Mouse (Mus musculus) thymus, postnatal 10 days (tissue): ENCODE measurements at regions not wholly inside any gene's neighbourhood (a gene's known extent, or its start where the extent isn't known, plus 50 kb on each side); places are given as distances from the start of the nearest gene placed in this dataset.

Source experiments
- DNase-seq, 2 experiments: peaks; one replicate each; pipeline ENCODE4 v3.0.0; 2021; ENCODE audit warnings: low spot score in 2 of 2

DNA sequence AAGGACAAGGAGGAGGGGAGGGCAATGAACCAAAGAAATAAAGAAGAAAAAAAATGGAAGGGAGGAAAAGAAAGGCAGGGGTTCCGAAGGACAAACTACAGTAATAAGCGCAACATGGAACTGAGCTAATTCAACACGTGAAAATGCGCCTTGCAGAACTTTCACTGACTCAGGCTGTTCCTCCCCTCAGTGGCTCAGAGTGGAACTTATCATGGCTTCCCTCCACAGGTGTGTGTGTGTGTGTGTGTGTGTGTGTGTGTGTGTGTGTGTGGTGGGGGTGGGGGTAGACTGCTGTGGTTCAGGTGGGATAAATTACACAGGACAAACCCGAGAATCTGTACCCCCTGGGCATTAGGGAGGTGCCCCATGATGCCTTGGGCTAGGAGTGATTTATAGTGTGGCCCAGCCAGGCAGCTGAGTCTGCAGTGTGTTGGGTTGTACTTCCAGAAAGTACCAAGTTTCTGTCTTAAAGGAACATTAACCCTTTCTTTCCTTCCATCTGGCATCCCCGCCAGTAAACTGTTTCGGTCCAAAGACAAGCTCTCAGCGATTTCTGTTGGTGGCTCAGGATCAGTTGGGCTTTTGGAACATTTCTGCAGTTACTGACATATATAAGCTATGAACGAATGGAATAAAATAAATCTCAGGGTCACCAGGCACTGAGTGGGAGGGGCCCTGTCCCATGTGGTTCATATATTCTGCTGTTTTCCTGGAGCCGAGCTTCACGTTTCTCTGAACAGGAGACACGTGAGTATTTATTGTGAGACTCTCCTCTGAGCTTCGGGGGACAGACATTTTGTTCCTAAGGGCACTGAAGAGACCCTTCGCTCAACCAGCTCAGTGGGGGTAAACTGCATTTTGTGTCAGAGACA is 71.1 kb upstream of the Lnx1 start:
- no peak for DNase-seq

DNA sequence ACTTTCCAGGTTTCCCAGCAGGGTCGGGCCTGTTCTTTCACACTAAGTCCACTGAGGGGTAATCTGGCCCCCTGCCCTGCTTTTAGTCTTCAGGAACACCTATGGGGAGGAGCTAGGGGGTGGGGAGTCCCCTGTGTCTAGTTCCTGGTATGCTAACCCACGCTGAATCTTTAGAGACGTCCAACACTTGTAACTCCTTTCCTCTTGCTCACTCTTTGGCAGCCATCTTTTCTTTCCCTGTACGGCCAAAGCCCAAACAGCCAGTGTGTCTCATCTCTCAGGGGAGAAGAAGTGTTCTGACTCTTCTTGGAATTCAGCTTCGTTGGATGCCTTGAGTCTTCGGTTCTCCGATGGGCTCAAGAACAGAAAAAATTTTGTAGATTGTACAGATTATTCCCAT is 68.4 kb upstream of the Lnx1 start:
- DNase-seq: no peak

DNA sequence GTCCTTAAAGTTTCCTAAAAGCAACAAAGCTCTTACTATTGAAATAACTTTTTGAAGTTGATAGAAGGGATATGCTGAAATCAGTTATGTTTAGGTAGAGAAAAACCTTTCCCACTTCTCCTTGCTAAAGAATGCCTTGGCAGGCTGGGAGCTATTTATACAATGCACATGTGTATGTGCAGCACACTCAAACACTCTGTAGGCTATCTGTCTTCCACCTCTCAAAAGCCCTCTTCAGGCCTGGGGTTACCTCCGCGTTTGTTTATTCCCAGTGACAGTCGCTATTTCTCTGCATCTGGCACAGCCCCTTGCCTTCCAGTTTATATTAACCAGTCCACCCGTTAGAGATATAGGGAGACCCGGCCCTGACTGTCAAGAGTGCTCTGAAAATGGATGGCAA is 66.3 kb upstream of the Lnx1 start:
- DNase-seq: no peak

DNA sequence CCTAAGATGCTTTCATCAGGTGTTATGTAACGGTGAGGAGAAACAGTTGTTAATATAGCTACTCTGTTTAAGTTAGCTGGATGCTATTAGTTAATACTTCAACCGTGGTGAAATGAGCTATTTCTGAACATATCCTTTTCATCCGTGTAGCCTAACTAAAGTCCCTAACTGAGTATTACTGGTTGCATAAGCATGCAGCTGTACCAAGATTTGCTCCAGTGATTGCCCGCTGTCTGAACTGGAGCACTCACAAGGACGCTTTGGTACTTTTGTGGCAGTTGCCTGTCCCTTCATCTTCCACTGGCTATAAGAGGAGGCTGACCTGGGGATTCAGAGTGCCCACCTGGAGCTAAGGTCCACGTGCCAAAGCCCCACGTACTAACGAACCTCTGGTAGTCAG is 65.3 kb upstream of the Lnx1 start:
- DNase-seq: no peak

DNA sequence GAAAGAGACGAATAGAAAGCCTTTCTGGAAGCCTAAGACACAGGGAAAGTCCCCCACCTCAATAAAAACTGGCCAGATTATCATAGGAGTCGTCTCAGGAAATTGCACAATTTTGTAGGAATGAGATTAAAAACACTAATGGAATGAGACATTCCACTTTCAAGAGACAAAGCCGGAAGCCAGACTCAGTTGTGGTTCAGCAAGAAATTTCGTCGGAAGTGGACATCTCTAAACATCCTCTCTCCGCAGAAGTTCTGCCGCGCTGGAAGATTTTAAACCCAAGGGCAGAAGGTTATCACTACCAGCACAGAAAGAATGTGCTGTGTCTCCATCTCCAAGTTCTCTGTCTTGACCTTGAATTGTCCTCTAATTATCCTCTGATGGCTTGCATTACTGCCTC is 63.5 kb upstream of the Lnx1 start:
- DNase-seq: no peak

DNA sequence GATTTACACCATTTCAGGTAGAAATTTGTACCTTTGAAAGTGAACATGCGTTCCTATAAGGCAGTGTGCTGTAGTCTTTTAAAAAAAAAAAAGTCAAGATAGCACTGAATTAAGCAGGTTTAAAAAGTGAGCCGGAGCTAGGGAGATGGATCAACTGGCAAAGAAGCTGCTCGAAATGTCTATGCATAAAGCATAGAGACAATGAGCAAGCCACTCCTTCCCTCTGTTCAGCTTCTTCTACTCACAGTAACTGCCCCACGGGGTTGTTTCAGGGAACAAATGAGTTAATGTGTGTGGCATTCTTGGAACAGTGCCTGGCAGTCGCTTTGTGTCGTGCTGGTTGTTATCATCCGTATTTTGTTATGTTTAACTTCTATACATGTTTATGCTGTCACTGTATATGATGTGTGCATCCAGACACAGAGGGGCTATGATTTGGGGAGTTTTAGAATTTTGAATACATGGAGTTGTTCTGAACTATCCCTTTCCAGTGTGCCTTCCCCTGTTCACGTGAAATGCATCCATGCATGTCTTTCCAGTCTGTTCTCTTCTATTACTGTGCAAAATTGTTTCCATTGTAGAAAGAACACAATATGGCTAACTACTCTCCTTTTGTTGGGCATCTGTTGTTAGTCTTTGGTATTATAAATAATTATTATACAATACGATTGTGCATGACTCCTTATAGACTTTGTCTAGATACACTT is 62.5 kb upstream of the Lnx1 start:
- no peak for DNase-seq

DNA sequence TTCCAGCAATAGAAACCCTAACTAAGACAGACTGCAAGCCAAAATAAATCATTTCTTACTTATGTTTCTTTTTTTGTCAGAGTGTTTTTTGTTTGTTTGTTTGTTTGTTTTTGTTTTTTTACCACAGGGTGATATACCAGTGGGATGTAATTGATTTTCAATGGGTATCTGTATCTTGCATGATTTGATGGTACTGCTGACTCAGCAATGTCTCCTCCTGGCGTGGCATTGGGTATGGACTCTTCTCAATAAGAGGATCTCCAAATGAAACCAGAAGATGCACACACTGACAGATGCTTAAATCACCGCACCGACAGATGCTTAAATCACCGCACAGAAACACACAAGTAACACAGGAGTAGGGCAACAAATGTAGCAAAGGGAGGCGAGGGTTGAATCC is 54.8 kb upstream of the Lnx1 start:
- no peak for DNase-seq

DNA sequence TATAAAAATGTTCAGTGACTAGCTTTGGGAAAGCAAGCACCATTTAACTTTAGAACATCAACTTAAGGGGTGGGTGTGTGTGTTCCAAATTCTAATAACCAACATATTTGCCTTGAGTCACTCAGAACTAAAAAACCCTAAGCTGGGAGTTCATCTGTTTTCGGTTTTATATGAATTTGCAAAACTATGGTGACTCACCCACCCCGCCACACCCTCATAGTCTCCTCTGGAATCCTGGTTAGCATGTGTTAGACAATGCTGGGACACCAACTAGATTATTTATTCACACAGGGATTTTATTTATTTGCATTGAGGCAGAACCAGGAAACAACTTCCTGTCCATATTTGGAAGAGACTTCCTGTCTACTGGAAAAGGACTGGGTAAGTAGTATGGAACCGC is 50.2 kb upstream of the Lnx1 start:
- no peak for DNase-seq
